Mouse (Mus musculus): ENCODE data around the gene Ttc27. TPM values are rescaled to one million over a fixed set of nuclear protein-coding genes. Genes with fewer than 3 reads are reported as not detected.
A peak's percentile ranks its signal among the peaks of the same experiment; 100 is the strongest.

Ttc27 gene
- 8.6 and 8.8 TPM in 2 replicates for polyA plus RNA-seq (2015; fragmentation: Nextera tagmentation; extraction: Ambion mirVana)

DNA sequence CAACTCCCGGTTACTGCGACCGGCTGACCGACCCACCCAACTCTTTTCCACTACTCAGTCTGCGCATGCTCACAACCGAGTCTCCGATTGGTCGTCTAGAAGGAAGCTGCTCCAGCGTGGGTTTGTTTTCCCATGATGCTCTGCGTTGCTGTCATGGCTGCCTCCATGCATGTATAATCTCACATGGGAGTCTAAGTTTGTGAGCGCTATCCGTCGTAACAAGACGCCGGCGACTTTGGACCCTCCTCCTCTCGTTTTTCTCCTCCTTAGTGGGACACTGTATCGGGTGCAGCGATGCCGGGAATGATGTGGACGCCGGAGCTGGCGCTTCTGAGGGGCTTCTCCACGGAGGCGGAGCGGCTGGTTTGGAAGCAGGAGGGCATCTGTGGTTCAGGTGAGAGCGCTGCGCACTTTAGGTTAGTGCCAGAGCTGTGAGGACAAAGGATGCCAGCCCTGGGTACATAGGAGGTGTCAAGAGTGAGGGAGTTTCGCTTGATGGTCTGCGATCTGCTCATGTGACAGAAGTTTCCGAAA, at the start of gene Ttc27:
Gene Ttc27 (plus strand): TSS at position 115 of the 534 bp plus-strand sequence.
- Histone ChIP-seq H3K9ac (replicated peaks; ENCODE audit: low read depth) (peak within 1 kb of the TSS; percentile 26; the same call in 1 of the 2 replicates), H3K4me2 (replicated peaks; ENCODE audit: low read depth, low read length) (peak within 1 kb of the TSS; percentile 87), H3K27ac (ENCODE audit: low read length) (no peak within 1 kb of the TSS), H3K9me3 (ENCODE audit: low read length) (no peaks in the 10 kb centered on the region), H3K27me3 (replicated peaks; ENCODE audit: insufficient read depth, low read length) (no peaks in the 10 kb centered on the region), H3K4me3 (ENCODE audit: low read depth, low read length) (peak within 1 kb of the TSS; percentile 61), H3K4me1 (ENCODE audit: insufficient read depth, low read depth, low read length) (no peaks in the 10 kb centered on the region), H3K36me3 (ENCODE audit: insufficient read depth, low read length) (peaks cover 3% of the 10 kb centered on the region; the same call in 1 of the 2 replicates)
- peak; percentile 98 for DNase-seq (ENCODE audit: low spot score)
- peak; percentile 97 for ATAC-seq
- WGBS, result under 1% methylated on average over 31 of the region's 31 CpGs
- TF ChIP-seq EP300 (IDR thresholded peaks at IDR 0.05), result no peak
- no peak for TF ChIP-seq CTCF (IDR thresholded peaks at IDR 0.05)

DNA sequence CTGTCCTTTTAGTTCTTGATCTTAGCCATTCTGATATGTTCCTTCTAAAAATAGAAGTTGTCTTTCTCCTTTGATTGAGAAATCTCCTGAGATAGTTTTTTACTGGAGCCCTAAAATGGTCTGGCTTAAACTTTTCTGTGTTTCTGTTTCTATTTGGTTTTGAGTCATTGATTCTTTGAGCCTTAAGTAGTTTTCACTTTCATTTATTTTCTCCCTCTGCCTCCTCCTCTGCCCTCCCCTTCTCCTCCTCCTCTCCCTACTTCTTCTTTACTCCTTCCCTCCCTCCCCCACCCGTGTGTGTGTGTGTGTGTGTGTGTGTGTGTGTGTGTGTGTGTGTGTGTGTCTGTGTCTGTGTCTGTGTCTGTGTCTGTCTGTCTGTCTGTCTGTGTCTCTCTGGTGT, 49.5 kb upstream of the Ttc27 start:
- no CpG with 5 or more reads among the region's 1 CpGs for WGBS
- ATAC-seq, result no peak
- Histone ChIP-seq H3K9ac (replicated peaks; ENCODE audit: low read depth) (no peak overlapping the region), H3K4me2 (replicated peaks; ENCODE audit: low read depth, low read length) (no peak overlapping the region), H3K36me3 (ENCODE audit: insufficient read depth, low read length) (peaks cover 26% of the 10 kb centered on the region; the same call in 1 of the 2 replicates), H3K9me3 (ENCODE audit: low read length) (no peaks in the 10 kb centered on the region), H3K27ac (ENCODE audit: low read length) (no peak overlapping the region), H3K27me3 (replicated peaks; ENCODE audit: insufficient read depth, low read length) (no peaks in the 10 kb centered on the region), H3K4me1 (ENCODE audit: insufficient read depth, low read depth, low read length) (no peaks in the 10 kb centered on the region), H3K4me3 (ENCODE audit: low read depth, low read length) (no peak overlapping the region)
- DNase-seq (ENCODE audit: low spot score), result peak; percentile 94
- TF ChIP-seq CTCF (IDR thresholded peaks at IDR 0.05) (no peak), EP300 (IDR thresholded peaks at IDR 0.05) (no peak)

DNA sequence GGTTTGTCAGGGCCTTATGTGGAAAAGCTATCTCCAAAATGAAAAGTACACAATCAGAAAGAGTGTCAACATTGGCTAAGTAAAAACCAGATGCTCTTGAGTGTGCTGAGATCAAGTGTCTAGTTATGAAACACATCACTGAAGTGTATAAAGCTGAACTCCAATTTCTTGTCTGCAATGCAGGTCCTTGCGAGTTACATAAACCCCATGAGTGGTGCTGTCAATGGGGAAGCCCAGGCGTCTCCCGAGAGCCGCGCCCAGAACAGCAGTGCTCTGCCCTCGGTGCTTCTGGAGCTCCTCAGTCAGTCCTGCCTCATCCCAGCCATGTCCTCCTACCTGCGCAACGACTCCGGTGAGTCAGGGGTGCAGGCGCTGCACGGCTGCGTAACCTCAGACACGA, 47.5 kb upstream of the Ttc27 start:
- H3K36me3 ChIP-seq (ENCODE audit: insufficient read depth, low read length), result peaks cover 14% of the 10 kb centered on the region; the same call in 1 of the 2 replicates
- 70% methylated on average over 13 of the region's 13 CpGs for WGBS
- peak; percentile 84 for DNase-seq (ENCODE audit: low spot score)

DNA sequence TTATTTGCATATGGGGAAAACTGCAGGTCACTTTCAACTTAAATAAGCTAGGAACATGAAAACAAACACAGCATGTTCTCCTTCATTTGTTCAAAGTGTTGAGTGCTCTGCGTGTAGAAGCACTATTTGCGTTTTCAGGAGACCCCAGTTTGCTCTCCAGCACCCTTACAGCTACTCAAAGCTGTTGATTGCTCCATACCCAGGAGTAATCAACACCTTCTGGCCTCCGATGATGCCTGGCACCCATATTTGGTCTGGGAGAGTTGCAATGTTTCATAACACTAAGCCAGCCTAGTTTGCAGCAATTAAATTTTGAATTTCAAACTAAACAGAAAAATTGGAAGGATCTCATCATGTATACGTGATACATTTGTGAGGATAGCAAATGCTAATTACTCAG, 45.1 kb upstream of the Ttc27 start:
- peaks cover 14% of the 10 kb centered on the region; the same call in 1 of the 2 replicates for H3K36me3 ChIP-seq (ENCODE audit: insufficient read depth, low read length)
- H3K4me3 ChIP-seq (ENCODE audit: low read depth, low read length), result no peak overlapping the region
- H3K9me3 ChIP-seq (ENCODE audit: low read length), result no peaks in the 10 kb centered on the region
- H3K27me3 ChIP-seq (replicated peaks; ENCODE audit: insufficient read depth, low read length), result no peaks in the 10 kb centered on the region
- DNase-seq (ENCODE audit: low spot score), result peak; percentile 40
- TF ChIP-seq EP300 (IDR thresholded peaks at IDR 0.05), result no peak
- no peak for TF ChIP-seq CTCF (IDR thresholded peaks at IDR 0.05)
- WGBS, result 69% methylated on average over 4 of the region's 4 CpGs
- H3K9ac ChIP-seq (replicated peaks; ENCODE audit: low read depth), result no peak overlapping the region
- H3K27ac ChIP-seq (ENCODE audit: low read length), result no peak overlapping the region
- no peaks in the 10 kb centered on the region for H3K4me1 ChIP-seq (ENCODE audit: insufficient read depth, low read depth, low read length)
- peak; percentile 61 for ATAC-seq
- no peak overlapping the region for H3K4me2 ChIP-seq (replicated peaks; ENCODE audit: low read depth, low read length)

More for the DNA sequence above, 47.5 kb upstream of the Ttc27 start:
- ATAC-seq, result peak; percentile 88
- Histone ChIP-seq H3K4me3 (ENCODE audit: low read depth, low read length) (no peak overlapping the region), H3K27me3 (replicated peaks; ENCODE audit: insufficient read depth, low read length) (no peaks in the 10 kb centered on the region), H3K4me1 (ENCODE audit: insufficient read depth, low read depth, low read length) (no peaks in the 10 kb centered on the region), H3K4me2 (replicated peaks; ENCODE audit: low read depth, low read length) (0 out of 2 replicates have a peak overlapping the region, but pooled peaks have one; percentile 6), H3K9me3 (ENCODE audit: low read length) (no peaks in the 10 kb centered on the region), H3K9ac (replicated peaks; ENCODE audit: low read depth) (no peak overlapping the region), H3K27ac (ENCODE audit: low read length) (peak overlapping the region; percentile 33; the same call in 1 of the 2 replicates)
- TF ChIP-seq EP300 (IDR thresholded peaks at IDR 0.05) (peak; percentile 53; the same call in 1 of the 2 replicates), CTCF (IDR thresholded peaks at IDR 0.05) (no peak)

DNA sequence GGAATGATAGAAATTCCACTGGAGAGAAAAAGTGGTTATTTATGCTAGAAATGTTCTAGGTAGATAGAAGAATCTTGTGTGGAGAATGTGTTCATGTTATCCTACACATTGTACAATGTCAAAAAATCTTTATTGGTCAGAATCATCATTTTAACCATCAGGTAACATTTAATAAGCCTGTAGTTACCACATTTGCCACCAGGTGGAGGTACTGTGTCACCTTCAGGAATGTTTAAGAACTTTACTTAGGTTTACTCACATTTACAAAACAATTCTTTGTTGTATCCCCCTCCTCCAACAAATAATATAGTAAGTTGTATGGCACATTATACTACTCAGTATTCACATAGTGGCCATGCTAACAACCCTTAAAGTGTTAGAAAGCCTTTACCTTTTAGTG, 44.3 kb upstream of the Ttc27 start:
- Histone ChIP-seq H3K9ac (replicated peaks; ENCODE audit: low read depth) (no peak overlapping the region), H3K9me3 (ENCODE audit: low read length) (no peaks in the 10 kb centered on the region), H3K27ac (ENCODE audit: low read length) (no peak overlapping the region), H3K4me1 (ENCODE audit: insufficient read depth, low read depth, low read length) (no peaks in the 10 kb centered on the region), H3K4me2 (replicated peaks; ENCODE audit: low read depth, low read length) (no peak overlapping the region), H3K4me3 (ENCODE audit: low read depth, low read length) (no peak overlapping the region), H3K36me3 (ENCODE audit: insufficient read depth, low read length) (peaks cover 18% of the 10 kb centered on the region; the same call in 1 of the 2 replicates), H3K27me3 (replicated peaks; ENCODE audit: insufficient read depth, low read length) (no peaks in the 10 kb centered on the region)
- no peak for TF ChIP-seq EP300 (IDR thresholded peaks at IDR 0.05)
- peak; percentile 77 for TF ChIP-seq CTCF (IDR thresholded peaks at IDR 0.05)
- DNase-seq (ENCODE audit: low spot score) (peak; percentile 51), ATAC-seq (no peak)

DNA sequence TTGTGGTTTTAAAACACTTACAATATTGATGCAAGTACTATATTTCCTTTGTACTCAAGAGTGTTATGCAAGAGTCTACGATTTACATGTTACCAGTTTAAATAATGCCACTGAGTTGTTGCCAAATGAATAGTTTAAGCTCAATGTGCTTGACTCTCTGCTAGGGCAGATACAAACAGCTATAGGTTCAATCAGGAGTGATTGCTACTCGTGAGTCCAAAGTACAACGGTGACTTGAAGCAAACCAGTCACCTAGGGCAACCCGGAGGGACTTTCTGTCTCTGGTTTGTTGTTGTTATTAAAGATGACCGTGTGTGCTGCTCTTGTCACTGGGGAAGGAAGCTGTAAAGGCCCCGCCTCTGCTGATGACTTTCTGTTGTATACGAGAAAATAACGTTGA, 39.5 kb upstream of the Ttc27 start:
- peaks cover 6% of the 10 kb centered on the region; the same call in 1 of the 2 replicates for H3K36me3 ChIP-seq (ENCODE audit: insufficient read depth, low read length)
- H3K4me2 ChIP-seq (replicated peaks; ENCODE audit: low read depth, low read length), result no peak overlapping the region
- peak; percentile 34 for DNase-seq (ENCODE audit: low spot score)
- WGBS, result 75% methylated on average over 8 of the region's 8 CpGs
- no peak overlapping the region for H3K27ac ChIP-seq (ENCODE audit: low read length)
- ATAC-seq, result no peak
- H3K4me3 ChIP-seq (ENCODE audit: low read depth, low read length), result no peak overlapping the region
- H3K9me3 ChIP-seq (ENCODE audit: low read length), result no peaks in the 10 kb centered on the region
- TF ChIP-seq CTCF (IDR thresholded peaks at IDR 0.05) (no peak), EP300 (IDR thresholded peaks at IDR 0.05) (no peak)
- no peaks in the 10 kb centered on the region for H3K27me3 ChIP-seq (replicated peaks; ENCODE audit: insufficient read depth, low read length)
- no peak overlapping the region for H3K9ac ChIP-seq (replicated peaks; ENCODE audit: low read depth)
- no peaks in the 10 kb centered on the region for H3K4me1 ChIP-seq (ENCODE audit: insufficient read depth, low read depth, low read length)

Measured in lung, postnatal 0 days (tissue).